ENCODE assay signal across 8 mouse cellular contexts in the genomic region with DNA sequence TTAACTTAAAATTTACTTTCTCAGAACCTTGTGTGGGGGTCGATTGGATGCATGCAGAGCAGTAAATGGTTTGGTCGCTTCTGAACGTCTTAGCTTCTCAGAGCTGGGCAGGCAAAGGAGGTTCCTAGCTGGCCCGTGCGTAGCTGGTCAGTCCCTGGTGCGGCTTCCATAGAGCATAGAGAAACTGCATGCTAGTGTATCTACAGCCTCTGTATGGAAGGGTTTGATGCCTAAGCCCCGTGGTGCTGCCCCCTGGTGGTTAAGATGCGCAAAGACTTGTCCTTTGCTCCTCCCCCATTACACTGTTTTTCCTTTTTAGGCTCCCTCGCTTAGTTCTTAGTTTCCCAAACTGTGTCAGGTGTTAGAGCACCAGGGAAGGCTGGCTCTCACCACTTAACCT. TPM values are rescaled to one million over a fixed set of nuclear protein-coding genes. Genes with fewer than 3 reads are reported as not detected.
DNase-seq lines count a peak whose midpoint lies in the region; ATAC-seq and TF ChIP-seq lines count a peak whose summit lies in the region.

No protein-coding gene starts in this region.

- H3K4me1 ChIP-seq in embryonic facial prominence, embryonic 11.5 days (ENCODE audit: control insufficient read depth, insufficient read depth, low read length): no peaks in the 10 kb centered on the region
- H3K4me1 ChIP-seq in intestine, postnatal 0 days (replicated peaks; ENCODE audit: control insufficient read depth, insufficient read depth, low read length): 0 out of 2 replicates have a peak, but pooled peaks cover 4% of the 10 kb centered on the region
- H3K4me1 ChIP-seq in midbrain, embryonic 11.5 days (ENCODE audit: control insufficient read depth, insufficient read depth, low read length): peaks cover 40% of the 10 kb centered on the region

- intact Hi-C loops in left cerebral cortex, postnatal 4 days (cut with DNase I): loop anchor here (5.0 to 10.0 kb wide), 2 partner anchors 151 to 479 kb away; partner anchors contain the start of gene Rcl1

- peak; percentile 66; the same call in 1 of the 2 replicates for ATAC-seq in embryonic facial prominence, embryonic 11.5 days (replicated peaks; ENCODE audit: insufficient number of reproducible peaks, low FRiP score, low TSS enrichment, low read depth)
- peak; percentile 62 for ATAC-seq in granulocyte monocyte progenitor cell, adult 5-6 weeks (replicated peaks; ENCODE audit: poor library complexity, severe bottlenecking)
- 0 out of 2 replicates have a peak, but pooled peaks have one; percentile 10 for ATAC-seq in intestine, postnatal 0 days
- peak; percentile 43 for ATAC-seq in midbrain, embryonic 11.5 days (ENCODE audit: low FRiP score)

- H3K9me3 ChIP-seq in embryonic facial prominence, embryonic 11.5 days (replicated peaks; ENCODE audit: control insufficient read depth, low read length): no peaks in the 10 kb centered on the region
- H3K9me3 ChIP-seq in intestine, postnatal 0 days (ENCODE audit: control insufficient read depth): no peaks in the 10 kb centered on the region
- H3K9me3 ChIP-seq in midbrain, embryonic 11.5 days (ENCODE audit: control insufficient read depth, low read length): no peaks in the 10 kb centered on the region

- H3K4me3 ChIP-seq in embryonic facial prominence, embryonic 11.5 days (ENCODE audit: low read depth, low read length): no peak overlapping the region; the same call in 1 of the 2 replicates
- H3K4me3 ChIP-seq in intestine, postnatal 0 days (ENCODE audit: low read depth, low read length): peak overlapping the region; percentile 87
- H3K4me3 ChIP-seq in midbrain, embryonic 11.5 days (ENCODE audit: low read depth, low read length): peak overlapping the region; percentile 84; the same call in 1 of the 2 replicates

- H3K36me3 ChIP-seq in embryonic facial prominence, embryonic 11.5 days (replicated peaks; ENCODE audit: control insufficient read depth, insufficient read depth, low read depth, low read length): no peaks in the 10 kb centered on the region
- no peaks in the 10 kb centered on the region for H3K36me3 ChIP-seq in intestine, postnatal 0 days (ENCODE audit: control insufficient read depth, insufficient read depth)
- no peaks in the 10 kb centered on the region for H3K36me3 ChIP-seq in midbrain, embryonic 11.5 days (ENCODE audit: control insufficient read depth, insufficient read depth, low read length)

- H3K4me2 ChIP-seq in embryonic facial prominence, embryonic 11.5 days (ENCODE audit: low read depth, low read length): peak overlapping the region; percentile 32
- H3K4me2 ChIP-seq in intestine, postnatal 0 days (replicated peaks; ENCODE audit: low read depth): peak overlapping the region; percentile 70
- H3K4me2 ChIP-seq in midbrain, embryonic 11.5 days: peak overlapping the region; percentile 73

- peak; percentile 99 for TF ChIP-seq CTCF in intestine, postnatal 0 days (IDR thresholded peaks at IDR 0.05; ENCODE audit: low read depth)

- DNase-seq in adrenal gland, postnatal 14 days: peak; percentile 93
- DNase-seq in embryonic facial prominence, embryonic 11.5 days (ENCODE audit: low spot score): peak; percentile 93
- DNase-seq in left cerebral cortex, postnatal 4 days: peak; percentile 86
- DNase-seq in midbrain, embryonic 11.5 days (ENCODE audit: low spot score, missing footprints): peak; percentile 98
- peak; percentile 89 for DNase-seq in right cerebral cortex, postnatal 4 days
- peak; percentile 69 for DNase-seq in yolk sac, embryonic 10.5 days (ENCODE audit: low spot score)

- H3K27ac ChIP-seq in embryonic facial prominence, embryonic 11.5 days (replicated peaks; ENCODE audit: low read depth, low read length): no peak overlapping the region
- peak overlapping the region; percentile 99; the same call in 1 of the 2 replicates for H3K27ac ChIP-seq in intestine, postnatal 0 days (ENCODE audit: low read depth, low read length)
- 0 out of 2 replicates have a peak overlapping the region, but pooled peaks have one; percentile 25 for H3K27ac ChIP-seq in midbrain, embryonic 11.5 days (ENCODE audit: low read depth, low read length)

- 3% methylated on average over 9 of the region's 9 CpGs for WGBS in embryonic facial prominence, embryonic 11.5 days
- WGBS in intestine, postnatal 0 days: 3% methylated on average over 9 of the region's 9 CpGs
- WGBS in midbrain, embryonic 11.5 days: 2% methylated on average over 9 of the region's 9 CpGs

- H3K9ac ChIP-seq in embryonic facial prominence, embryonic 11.5 days (replicated peaks; ENCODE audit: low read length): no peak overlapping the region
- H3K9ac ChIP-seq in intestine, postnatal 0 days (ENCODE audit: low read depth, low read length): 0 out of 2 replicates have a peak overlapping the region, but pooled peaks have one; percentile 91
- peak overlapping the region; percentile 92; the same call in 1 of the 2 replicates for H3K9ac ChIP-seq in midbrain, embryonic 11.5 days (ENCODE audit: low read length)

- H3K27me3 ChIP-seq in embryonic facial prominence, embryonic 11.5 days (ENCODE audit: control insufficient read depth, insufficient read depth, low read length): no peaks in the 10 kb centered on the region
- H3K27me3 ChIP-seq in intestine, postnatal 0 days (replicated peaks; ENCODE audit: control insufficient read depth, insufficient read depth, low read length): no peaks in the 10 kb centered on the region
- H3K27me3 ChIP-seq in midbrain, embryonic 11.5 days (ENCODE audit: control insufficient read depth, insufficient read depth, low read length): peaks cover 2% of the 10 kb centered on the region; the same call in 1 of the 2 replicates

RNA-seq across cellular contexts. Expression of gene Jak2, which starts 2.1 kb away (rescaled TPM):
- total RNA-seq in adrenal gland, postnatal 14 days (2021): 19.6 and 22.3 TPM in 2 replicates
- 12.3 and 14.9 TPM in 2 replicates for polyA plus RNA-seq in embryonic facial prominence, embryonic 11.5 days (2014; fragmentation: Nextera tagmentation; extraction: Ambion mirVana)
- total RNA-seq in granulocyte monocyte progenitor cell, adult 5-6 weeks (2014; fragmentation: Nextera tagmentation): 25.3 and 27.9 TPM in 2 replicates
- 32.6 and 40.6 TPM in 2 replicates for total RNA-seq in granulocyte monocyte progenitor cell, adult 5-6 weeks (2017)
- 11.2 and 11.7 TPM in 2 replicates for polyA plus RNA-seq in intestine, postnatal 0 days (2015; fragmentation: Nextera tagmentation; extraction: Ambion mirVana)
- total RNA-seq in left cerebral cortex, postnatal 4 days (2021): 10 to 100 TPM; 52.9 to 58.9 TPM
- polyA plus RNA-seq in midbrain, embryonic 11.5 days (2014; fragmentation: Nextera tagmentation; extraction: Ambion mirVana): 12.8 and 13.4 TPM in 2 replicates

Comparison
In these comparisons a context has a peak if more than half of its experiments do, and no peak if none do; other contexts are left out.
1. ATAC-seq: peak in every context shown above with its lines; median percentile 66 in embryonic facial prominence, embryonic 11.5 days; 62 in granulocyte monocyte progenitor cell, adult 5-6 weeks; 43 in midbrain, embryonic 11.5 days; 10 in intestine, postnatal 0 days.